Mouse (Mus musculus) T-helper 1 cell (primary cell): ENCODE measurements around the gene Rrp12.

Source experiments
- in situ Hi-C: fragments of 300-600 bp; cut with MboI, MseI; formaldehyde crosslinking; loops from one replicate; pipeline ENCODE4 v1.15.1; 2025; ENCODE audit warnings: high pct_unique_total_duplicates

Gene Rrp12

DNA sequence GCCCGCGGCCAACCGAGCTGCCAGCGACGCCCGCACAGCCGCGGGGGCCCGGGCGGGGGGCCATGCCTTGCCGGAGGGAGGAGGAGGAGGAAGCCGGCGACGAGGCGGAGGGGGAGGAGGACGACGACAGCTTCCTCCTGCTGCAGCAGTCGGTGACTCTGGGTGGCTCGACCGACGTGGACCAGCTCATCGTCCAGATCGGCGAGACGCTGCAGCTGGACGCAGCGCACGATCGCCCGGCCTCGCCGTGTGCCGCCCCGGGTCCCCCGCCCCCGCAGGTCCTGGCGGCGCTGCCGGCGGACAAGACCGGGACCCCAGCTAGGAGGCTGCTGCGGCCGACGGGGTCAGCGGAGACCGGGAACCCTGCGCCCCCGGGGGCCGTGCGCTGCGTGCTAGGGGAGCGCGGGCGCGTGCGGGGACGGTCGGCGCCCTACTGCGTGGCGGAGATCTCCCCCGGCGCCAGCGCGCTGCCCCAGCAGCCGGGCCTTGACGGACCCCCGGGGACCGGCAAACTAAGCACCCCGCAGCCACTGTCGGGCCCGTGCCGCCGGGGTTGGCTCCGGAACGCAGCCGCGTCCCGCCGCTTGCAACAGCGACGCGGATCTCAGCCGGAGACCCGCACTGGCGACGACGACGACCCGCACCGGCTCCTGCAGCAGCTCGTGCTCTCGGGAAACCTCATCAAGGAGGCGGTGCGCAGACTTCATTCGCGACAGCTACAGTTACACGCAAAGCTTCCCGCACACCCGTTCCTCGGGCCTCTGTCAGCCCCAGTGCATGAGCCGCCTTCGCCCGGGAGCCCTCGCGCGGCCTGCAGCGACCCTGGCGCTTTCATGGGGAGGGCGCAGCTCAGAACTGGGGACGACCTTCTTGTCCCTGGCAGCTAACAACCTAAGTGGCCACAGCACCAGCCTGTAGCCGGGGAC lies 65.6 kb downstream of the Rrp12 start:
- in situ Hi-C loops = loop anchor here (10.0 kb wide), 1 partner anchor 976 kb away; no protein-coding TSS in a partner anchor

DNA sequence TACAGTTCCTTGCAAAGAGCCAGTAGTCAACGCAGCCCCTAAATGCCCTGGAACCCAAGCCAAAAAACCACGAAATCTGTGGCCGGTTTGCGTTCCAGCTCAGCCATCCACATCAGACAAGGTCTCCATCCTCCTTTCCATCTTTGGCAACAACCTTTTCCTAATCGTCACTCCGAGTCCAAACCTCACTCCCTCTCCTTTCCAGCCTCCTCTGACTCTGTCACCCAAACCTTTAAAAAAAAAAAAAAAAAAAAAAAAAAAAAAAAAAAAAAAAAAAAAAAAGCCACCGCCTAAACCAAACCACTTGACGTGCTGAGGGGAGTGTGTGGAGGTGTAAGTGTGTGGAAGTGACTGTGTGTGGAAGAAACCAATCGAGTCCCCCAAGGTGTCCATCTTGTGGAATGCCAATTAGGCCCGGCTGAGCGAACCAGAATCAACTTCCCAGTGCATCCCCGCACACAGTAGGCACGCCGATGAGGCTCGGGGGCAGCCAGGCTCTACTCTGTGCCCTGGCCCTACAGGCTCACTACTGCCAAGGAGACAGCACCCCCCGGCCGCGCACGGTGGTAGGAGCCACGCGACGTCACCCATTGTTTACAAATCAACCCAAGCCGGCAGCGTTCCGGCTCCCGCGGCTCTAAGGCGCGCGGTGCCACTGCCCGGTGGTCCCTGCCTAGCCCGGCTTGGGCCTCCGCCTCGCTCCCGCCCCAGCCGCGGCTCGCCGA lies 66.4 kb downstream of the Rrp12 start, which contains the start of gene Frat1:
Gene Frat1, plus strand, starts transcription at position 590 of the 725 bp plus-strand sequence.
- in situ Hi-C loops = loop anchor here (10.0 kb wide), 1 partner anchor 975 kb away; no protein-coding TSS in a partner anchor

GRCm38 (mm10) chr19:41828941-41829340 lies 67.0 kb downstream of the Rrp12 start:
- in situ Hi-C loops = no loop called here

DNA sequence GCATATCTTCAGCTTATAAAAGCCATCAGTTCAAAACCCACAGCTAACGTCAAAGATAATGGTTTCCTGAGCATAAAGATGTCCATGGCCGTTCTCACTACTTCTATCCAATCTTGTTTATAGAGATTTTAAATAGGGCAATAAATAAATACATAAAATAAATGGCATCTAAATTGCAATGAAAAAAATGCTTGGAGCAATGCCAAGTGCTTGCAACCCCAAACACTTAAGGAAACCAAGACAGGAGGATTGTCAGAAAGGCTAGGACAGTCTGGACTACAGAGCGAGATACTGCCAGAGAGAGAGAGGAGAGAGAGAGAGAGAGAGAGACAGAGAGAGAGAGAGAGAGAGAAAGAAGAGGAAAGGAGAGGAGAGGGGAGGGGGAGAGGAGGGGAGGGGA lies 69.4 kb downstream of the Rrp12 start:
- in situ Hi-C loops = no loop called here

DNA sequence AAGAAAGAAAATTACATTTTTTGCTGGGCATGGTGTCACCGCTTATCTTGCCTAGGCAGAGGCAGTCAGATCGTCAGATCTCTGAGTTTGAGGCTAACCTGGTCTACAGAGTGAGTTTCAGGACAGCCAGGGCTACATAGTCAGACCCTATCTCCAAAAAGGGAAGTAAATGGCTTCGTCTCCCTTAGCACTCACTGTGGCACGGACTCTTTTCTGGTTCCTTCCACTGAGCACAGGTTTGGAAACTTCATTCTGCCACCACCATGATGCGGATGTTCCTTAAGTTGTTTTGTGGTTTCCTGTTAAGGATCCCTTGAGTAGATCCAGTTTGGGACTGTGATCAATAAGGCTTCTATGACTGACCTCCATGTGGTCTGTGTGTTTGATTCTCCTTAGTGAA lies 71.0 kb downstream of the Rrp12 start:
- in situ Hi-C loops = no loop called here

- in situ Hi-C loops = no loop called here
Measured at GRCm38 (mm10) chr19:41822589-41822988, 73.4 kb downstream of the Rrp12 start.

- in situ Hi-C loops = no loop called here
Measured at GRCm38 (mm10) chr19:41821436-41821835, 74.5 kb downstream of the Rrp12 start.

GRCm38 (mm10) chr19:41818749-41819148 lies 77.2 kb downstream of the Rrp12 start:
- in situ Hi-C loops = no loop called here

DNA sequence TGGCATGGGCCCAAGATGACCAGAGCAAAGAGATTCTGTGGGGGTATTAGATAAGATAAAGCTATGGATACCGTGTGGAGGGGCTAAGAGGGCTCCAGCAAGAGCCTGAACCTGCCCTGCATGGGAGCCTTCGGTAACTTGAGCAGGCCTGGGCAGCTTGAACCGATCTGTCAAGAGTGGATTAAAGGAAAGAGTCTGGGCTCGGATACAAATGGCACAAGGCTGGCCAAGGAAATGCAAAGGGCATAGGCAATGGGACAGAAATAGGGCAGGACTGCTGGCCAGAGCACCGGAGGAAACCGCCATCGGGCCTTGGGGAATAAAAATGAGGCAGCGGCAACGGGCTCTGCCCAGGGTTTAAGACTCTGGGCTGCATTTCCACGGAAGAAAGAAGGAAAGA lies 78.6 kb downstream of the Rrp12 start:
- in situ Hi-C loops = no loop called here

GRCm38 (mm10) chr19:41816915-41817314 lies 79.1 kb downstream of the Rrp12 start:
- in situ Hi-C loops = no loop called here

DNA sequence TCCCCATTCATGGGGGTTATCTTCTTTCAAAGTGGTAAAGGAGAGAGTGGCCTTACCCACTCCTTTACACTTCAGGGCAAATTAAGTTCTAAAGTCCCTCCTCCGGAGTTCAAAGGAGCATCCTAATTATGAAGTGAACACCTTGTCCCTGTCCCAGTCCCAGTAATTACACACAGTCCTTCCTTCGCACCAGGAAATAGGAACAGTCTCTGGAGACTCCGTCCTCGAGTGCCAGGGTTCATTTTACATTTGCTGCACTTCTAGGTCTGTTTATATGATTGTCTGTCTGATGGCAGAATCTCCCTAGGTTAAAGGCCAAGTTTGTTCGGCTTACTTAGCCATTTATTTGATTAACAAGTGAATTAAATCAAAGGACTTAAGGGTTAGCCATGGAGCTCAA lies 79.6 kb downstream of the Rrp12 start:
- in situ Hi-C loops = no loop called here

GRCm38 (mm10) chr19:41813374-41813773 lies 82.6 kb downstream of the Rrp12 start:
- in situ Hi-C loops = no loop called here
